Mouse (Mus musculus) heart, adult 9 months (tissue): ENCODE measurements around the gene Dlec1.

ENCODE experiments used
- DNase-seq, 2 experiments: peaks; one replicate each; pipeline ENCODE4 v3.0.0; 2022; ENCODE audit warnings: low spot score in 2 of 2

Gene Dlec1

DNA sequence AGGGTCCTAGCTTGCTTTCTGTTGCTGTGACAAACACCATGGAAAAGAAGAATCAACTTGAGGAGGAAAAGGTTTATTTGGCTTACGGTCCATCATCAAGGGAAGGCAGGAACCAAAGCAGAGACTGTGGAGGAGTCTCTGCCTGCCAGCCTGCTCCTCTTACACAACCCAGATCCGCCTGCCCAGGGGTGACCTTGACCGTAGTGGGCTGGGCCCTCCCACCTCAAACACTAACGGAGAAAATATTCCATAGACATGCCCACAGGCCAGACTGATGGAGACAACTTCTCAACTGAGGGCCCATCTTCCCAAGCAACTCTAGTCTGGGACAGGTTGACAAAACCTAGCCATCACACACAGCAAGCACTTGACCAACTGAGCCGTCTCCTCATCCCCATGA is 39.8 kb downstream of the Dlec1 start:
- DNase-seq = no peak

DNA sequence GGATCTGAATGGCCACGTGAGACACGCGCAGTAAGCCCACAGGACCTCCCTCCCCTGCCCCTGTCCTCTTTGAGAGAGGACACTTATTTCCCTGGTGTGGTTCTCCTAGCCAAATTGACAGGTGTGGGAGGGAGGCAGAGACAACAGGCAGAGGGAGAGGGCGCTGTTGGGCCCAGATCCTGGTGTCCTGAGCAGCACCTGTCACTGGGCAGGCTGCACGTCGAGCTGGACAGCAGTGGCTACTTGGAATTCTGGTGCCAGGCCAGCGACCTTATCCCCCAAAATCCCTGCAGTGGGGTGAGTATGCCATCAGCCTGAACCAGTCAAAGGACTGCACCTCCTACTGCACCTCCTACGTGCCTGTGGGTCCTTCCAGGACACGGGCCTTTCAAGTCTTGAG is 41.1 kb downstream of the Dlec1 start:
- no peak for DNase-seq

DNA sequence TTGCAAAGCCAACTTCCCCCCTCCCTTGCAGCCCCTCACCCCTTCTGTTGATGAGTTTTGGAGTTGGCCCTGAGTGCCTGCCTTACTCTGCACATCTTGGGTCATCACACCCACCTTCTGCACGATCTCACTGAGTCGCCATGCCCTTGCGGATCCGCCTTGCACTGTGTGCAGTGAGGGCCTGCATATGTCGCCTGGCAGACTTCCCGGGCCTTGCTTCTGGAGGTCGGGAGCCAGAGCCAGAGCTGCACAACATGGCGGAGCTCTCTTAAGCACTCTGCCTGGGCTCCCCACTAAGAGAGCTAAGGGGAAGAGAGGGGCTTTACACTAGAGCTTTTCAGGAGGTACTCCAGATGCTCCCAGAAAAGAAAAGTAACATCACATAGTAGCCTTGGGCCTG is 42.4 kb downstream of the Dlec1 start:
- no peak for DNase-seq

- DNase-seq = no peak
Observed at GRCm38 (mm10) chr9:119145137-119145536, 42.9 kb downstream of the Dlec1 start.

DNA sequence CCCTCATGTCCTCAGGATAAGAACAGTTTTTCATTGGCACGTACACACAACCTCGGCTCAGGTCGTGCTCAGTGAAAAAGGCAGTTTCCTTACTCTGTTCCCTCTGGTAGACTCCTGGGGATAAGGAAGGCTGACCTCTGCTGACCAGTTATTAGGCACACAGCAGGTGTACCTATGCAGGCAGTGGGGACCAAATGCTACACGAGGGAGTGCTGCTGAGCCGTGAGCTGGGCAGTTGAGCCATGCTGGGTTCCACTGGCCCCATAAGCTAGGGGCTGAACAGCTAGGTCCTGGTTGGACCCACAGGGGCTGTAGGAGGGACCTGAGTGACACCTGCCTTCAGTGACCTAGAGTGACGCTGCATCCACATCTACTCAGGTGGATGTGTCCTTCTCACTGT is 43.4 kb downstream of the Dlec1 start:
- no peak for DNase-seq

- no peak for DNase-seq
Observed at GRCm38 (mm10) chr9:119146098-119146770, 44.0 kb downstream of the Dlec1 start.

DNA sequence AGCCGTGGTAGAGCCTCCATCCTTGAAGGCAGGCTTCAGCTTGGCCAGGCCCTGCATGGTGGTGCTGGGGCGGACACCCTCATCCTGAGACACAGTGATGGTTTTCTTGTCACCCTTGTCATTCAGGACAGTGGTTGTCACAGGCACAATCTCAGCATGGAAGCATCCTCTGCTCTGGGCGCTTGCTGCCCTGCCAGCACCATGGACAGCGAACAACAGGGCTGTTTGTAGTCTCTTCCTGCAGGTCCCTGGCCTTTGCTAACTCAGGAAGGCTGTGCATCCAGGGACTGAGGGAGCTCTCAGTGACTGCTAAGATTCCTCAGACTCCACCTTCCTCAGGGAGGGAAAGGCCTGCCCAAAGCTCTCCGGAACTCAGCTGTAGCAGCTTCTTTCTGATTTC is 47.3 kb downstream of the Dlec1 start:
- DNase-seq = no peak

GRCm38 (mm10) chr9:119151751-119152150 is 49.5 kb downstream of the Dlec1 start:
- DNase-seq = no peak

GRCm38 (mm10) chr9:119155416-119155815 is 53.1 kb downstream of the Dlec1 start:
- DNase-seq = peak in 1 of 2 experiments; percentile 6

GRCm38 (mm10) chr9:119155826-119156225 is 53.5 kb downstream of the Dlec1 start:
- no peak for DNase-seq

DNA sequence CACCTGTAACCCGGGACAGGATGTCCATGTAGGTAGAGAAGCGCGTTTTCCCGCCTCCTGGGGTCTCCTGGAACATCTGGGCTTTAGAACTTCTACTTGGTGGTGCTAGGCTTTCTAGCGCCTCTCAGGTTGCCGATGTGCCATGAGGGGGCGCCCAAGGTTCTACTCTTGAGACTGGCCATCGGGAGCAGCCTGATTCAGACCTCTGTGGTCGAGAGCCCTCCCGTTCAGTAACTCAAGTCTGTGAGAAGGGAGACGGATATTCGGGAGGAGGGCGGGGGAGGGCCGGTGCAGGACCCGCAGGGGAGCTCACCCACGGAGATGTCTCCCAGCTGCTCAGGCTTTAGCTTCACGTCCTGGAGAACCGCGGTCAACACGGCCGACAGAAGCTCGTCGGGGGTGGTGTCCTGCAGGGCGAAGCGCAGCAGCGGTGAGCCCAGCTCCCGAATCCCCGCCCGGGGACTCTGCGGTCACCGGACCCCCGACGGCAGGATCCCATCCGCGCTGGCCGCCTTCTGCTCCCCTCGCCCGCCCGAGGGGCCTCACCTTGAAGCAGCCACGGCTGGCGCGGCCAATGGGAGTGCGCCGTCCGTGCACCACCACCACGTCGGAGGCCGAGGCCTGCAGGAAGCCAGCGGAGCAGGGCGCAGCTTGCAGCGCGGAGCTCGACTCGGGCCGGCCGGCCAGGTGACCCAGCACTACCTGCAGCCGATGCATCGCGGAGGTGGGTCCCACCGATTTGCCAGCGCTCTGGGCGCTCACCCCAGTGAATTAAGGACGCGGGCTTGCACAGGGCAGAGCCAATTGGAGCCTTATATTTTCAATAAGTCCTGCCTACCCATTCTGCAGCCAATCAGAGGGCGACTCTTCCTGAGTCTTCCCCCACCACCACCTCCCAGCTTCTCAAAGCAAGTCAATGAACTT is 54.3 kb downstream of the Dlec1 start, which contains the start of gene Acaa1b:
Gene Acaa1b, minus strand, starts transcription at position 816 of the 924 bp plus-strand sequence.
- DNase-seq = peak; percentile 45 to 72

DNA sequence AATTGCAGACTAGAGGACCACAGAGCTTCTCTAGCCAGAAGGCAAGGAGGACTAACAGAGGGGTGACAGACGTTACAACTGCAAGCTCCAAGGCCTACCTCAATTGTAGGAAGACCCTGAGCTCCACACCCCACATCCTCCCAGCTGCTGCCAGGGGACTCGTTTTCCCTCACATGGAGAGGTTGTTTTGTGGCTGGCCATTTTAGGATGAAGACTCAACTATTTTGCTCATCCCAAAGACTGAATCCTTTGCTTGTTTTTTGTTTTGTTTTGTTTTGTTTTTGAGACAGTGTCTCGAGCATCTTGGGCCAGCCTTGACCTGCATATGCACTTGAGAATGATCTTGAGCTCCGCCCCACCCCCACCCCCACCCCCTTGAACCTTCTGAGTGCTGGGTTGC is 56.6 kb downstream of the Dlec1 start, which contains the start of gene Gm47289:
Gene Gm47289, plus strand, starts transcription at position 301 of the 400 bp plus-strand sequence.
- DNase-seq = no peak

DNA sequence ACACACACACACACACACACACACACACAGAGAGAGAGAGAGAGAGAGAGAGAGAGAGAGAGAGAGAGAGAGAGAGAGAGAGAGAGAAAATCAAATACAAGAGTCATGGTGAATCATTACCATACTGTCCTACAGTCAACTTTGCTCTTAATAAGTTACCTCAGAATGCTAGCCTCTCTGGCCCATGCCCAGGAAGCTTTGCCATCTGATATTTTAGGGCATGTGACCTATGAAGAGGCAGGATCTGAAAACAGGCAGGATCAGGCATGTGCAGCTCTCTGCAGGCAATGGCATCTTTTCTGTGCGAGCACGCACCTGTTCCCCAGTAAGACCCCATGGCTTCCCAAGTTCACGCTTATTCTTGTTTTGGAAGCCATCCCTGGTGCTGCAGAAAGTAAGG is 58.4 kb downstream of the Dlec1 start:
- no peak for DNase-seq

DNA sequence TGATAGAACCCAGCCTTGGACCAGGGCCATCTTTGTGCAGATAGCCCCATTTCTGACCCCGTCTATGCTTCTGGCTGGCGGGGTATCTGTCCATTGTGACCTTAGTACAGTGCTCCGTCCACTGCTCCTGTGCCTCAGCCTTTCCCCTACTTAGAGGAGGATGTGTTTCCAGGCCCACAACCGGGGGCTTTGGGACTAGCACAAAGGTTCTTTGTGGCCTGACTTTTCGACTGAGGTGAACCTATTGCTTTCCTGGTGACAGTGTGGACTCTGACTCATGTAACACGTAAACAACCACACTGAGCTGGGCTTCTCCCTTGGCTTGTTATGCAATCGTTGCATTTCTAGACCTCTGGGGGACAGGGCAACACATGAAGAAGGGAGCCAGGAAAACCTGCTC is 62.5 kb downstream of the Dlec1 start:
- DNase-seq = no peak

- no peak for DNase-seq
Observed at GRCm38 (mm10) chr9:119165548-119165947, 63.3 kb downstream of the Dlec1 start.

GRCm38 (mm10) chr9:119167608-119168007 is 65.3 kb downstream of the Dlec1 start:
- DNase-seq = no peak

DNA sequence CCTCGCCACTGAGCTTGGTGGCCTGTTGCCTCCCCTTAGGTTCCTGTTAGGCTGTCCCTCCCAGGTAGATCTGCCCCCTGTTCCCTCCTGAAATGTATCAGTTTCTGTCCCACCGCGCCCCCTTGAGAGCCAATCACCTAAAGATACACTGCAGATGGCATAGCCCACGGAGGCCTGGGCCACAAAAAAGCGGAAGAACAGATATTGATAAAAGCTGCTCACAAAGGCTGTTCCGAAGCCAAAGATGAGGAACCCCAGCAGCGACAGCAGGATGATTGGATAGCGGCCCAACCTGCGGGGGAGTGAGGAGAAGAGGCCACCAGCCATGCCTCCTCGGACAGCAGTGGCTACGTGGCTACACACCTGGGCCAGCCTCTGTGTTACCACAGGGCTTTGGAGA is 77.0 kb downstream of the Dlec1 start:
- no peak for DNase-seq

DNA sequence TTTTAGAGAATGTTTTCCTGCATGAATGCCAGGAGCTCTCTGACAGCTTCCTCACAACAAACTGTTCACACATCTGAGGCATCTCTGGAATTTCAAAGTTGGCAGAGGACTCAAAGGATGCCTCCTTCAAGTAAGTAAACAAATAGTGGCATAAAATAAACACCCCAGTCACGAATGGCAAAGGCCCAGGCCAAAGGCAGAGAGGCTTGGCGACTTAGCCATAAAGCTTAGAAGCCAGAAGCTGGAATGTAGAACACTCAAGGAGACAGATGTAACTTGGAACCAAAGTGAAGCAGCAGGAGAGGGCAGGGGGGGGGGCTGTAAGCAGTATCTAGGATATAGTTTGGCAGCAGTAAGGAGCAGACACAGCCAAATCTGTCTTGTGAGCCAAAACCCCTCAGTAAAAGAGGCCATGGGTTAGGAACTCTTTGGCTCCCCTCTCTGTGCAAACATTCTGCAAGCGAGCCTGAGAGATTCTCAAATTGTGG is 79.0 kb downstream of the Dlec1 start:
- DNase-seq = peak; percentile 43 to 55

GRCm38 (mm10) chr9:119192202-119192990 is 90.1 kb downstream of the Dlec1 start:
- DNase-seq = no peak
